Mouse (Mus musculus) G1E (cell line): ENCODE measurements around the gene Fancd2.

ENCODE experiments used
- CTCF ChIP-seq: IDR thresholded peaks from 2 replicates; pipeline ENCODE4 v1.5.1; 2012; ENCODE audit warnings: low read depth, low read length, inconsistent platforms, mixed read lengths
- POLR2AphosphoS5 ChIP-seq: IDR thresholded peaks from 2 replicates; pipeline ENCODE4 v1.6.1; 2012; ENCODE audit warnings: low read depth, low read length, inconsistent platforms; ENCODE audit not compliant: insufficient replicate concordance
- TAL1 ChIP-seq: conservative IDR thresholded peaks from 2 replicates; pipeline ENCODE4 v1.6.1; 2012; ENCODE audit warnings: low read depth, low read length, inconsistent platforms, mixed read lengths

- TF ChIP-seq CTCF (no peak), POLR2AphosphoS5 (no peak), TAL1 (no peak)
Measured at GRCm38 (mm10) chr6:113541610-113542009, 10.1 kb downstream of the Fancd2 start.
